Mouse (Mus musculus) CH12.LX (cell line): ENCODE data around the gene Aff1.

Experiments
- BHLHE40 ChIP-seq: IDR thresholded peaks from 2 replicates; pipeline ENCODE4 v1.6.1; 2011; ENCODE audit warnings: mild to moderate bottlenecking, low read depth, low read length, improper control_type of control experiment
- CTCF ChIP-seq, 2 experiments: IDR thresholded peaks in 1 of 2; conservative IDR thresholded peaks in 1 of 2; 2 replicates each; pipeline ENCODE4 v1.5.1; 2011 to 2012; ENCODE audit warnings: low read depth in 2 of 2, low read length in 2 of 2, improper control_type of control experiment in 1 of 2, inconsistent platforms in 1 of 2, mild to moderate bottlenecking in 1 of 2, moderate library complexity in 1 of 2
- HCFC1 ChIP-seq: IDR thresholded peaks from 2 replicates; pipeline ENCODE4 v1.6.1; 2012; ENCODE audit warnings: low read depth, mild to moderate bottlenecking, inconsistent platforms, low read length, improper control_type of control experiment
- MYC ChIP-seq: IDR thresholded peaks from 2 replicates; pipeline ENCODE4 v1.6.1; 2011; ENCODE audit warnings: low read depth, mild to moderate bottlenecking, improper control_type of control experiment, low read length
- POLR2A ChIP-seq: IDR thresholded peaks from 2 replicates; pipeline ENCODE4 v1.6.1; 2011; ENCODE audit warnings: low read depth, mild to moderate bottlenecking, improper control_type of control experiment, low read length
- TCF12 ChIP-seq: IDR thresholded peaks from 2 replicates; pipeline ENCODE4 v1.6.1; 2014; ENCODE audit warnings: low read depth, mild to moderate bottlenecking, inconsistent platforms, low read length, improper control_type of control experiment
- USF1 ChIP-seq: IDR thresholded peaks from 2 replicates; pipeline ENCODE4 v1.6.1; 2014; ENCODE audit warnings: low read depth, mild to moderate bottlenecking, inconsistent platforms, low read length, improper control_type of control experiment
- ZC3H11A ChIP-seq: IDR thresholded peaks from 2 replicates; pipeline ENCODE4 v1.6.1; 2012; ENCODE audit warnings: low read depth, mild to moderate bottlenecking, inconsistent platforms, low read length, improper control_type of control experiment

DNA sequence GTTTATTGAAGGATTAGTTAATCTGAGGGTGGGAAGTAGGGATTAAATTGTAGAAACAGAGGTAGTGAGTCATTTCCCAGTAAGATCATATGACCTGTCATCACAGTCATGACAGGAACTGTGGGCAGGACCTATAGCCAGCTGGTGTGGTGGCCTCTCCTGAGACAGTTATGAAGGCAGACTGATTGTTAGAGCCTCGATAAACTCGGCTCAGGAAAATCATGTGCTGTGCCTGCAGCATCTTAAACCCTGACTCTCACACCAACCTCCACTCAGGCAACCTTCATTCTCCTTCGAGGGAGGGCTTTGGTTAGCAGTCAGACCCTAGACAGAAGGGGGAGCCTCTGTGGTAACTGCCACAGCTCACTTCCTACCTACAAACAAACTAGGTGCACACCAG is 27.7 kb downstream of the Aff1 start:
- TF ChIP-seq BHLHE40: peak; percentile 63
- TF ChIP-seq POLR2A: no peak; the same call in 1 of the 2 replicates
- peak; percentile 42 for TF ChIP-seq USF1
- no peak for TF ChIP-seq MYC
- TF ChIP-seq HCFC1: no peak
- TF ChIP-seq ZC3H11A: no peak
- peak; percentile 76; the same call in 1 of the 2 replicates for TF ChIP-seq TCF12
- peak in 1 of 2 experiments; percentile 17; a peak in 1 of 4 replicates for TF ChIP-seq CTCF (conservative IDR thresholded peaks at IDR 0.05 in 1 of 2, IDR thresholded peaks at IDR 0.05 in 1 of 2; ENCODE audit: low read depth in 2 of 2, low read length in 2 of 2)
